Mouse (Mus musculus) heart, postnatal 36 days (tissue): ENCODE data around the gene Eml6. TPM values are rescaled to one million over a fixed set of nuclear protein-coding genes. Genes with fewer than 3 reads are reported as not detected.
"Not testable (repeated sequence)": the region's sequence is repeated elsewhere in the genome, so short reads cannot be mapped to it uniquely, and the experiment has no call there.

ENCODE experiments used
- DNase-seq, 2 experiments: peaks; one replicate each; pipeline ENCODE4 v3.0.0; 2021 to 2022
- intact Hi-C: fragments of 180-260 bp; cut with DNase I; formaldehyde crosslinking; loops from one replicate; pipeline ENCODE4 v1.15.1; 2025
- total RNA-seq, 2 experiments: library from RNA; stranded (reverse); gene quantifications; 2 replicates each; pipeline ENCODE4 v1.2.3; 2021

Gene Eml6
- total RNA-seq = 1 to 10 TPM; 2.4 to 2.7 TPM

DNA sequence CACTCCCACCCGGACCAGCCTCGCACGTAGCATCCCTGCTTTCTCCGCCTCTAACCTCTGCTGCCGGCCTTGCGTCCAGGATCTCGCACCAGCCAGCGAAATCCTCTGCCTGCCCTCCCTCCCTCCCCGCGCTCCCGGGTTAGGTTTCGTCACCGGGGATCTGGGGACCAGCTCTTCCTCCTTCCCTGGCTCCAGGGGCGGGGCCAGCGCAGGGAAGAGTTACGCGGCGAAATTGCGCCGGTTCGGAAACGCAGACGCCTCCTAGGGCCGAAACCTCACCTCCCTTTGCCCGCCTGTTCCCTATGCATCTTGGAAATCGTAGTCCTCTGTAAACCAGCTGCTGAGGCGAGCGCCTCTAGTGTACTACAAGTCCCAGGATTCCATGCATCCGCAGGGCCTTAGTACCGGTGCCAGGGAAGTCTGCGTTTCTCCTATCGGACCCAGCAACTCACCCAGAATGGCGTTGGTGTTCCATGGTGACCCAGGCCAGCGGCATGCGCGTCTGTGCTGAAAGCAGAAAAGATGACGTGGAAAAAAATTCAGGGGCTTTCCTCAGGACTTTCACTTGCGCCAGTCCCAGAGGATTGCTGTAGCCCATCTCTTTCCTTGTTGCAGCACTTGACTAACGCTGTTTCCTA, at the start of gene Eml6:
Gene Eml6, minus strand, starts transcription at position 199 of the 638 bp plus-strand sequence.
- DNase-seq = peak; percentile 91 to 92
- intact Hi-C loops = loop anchor here (5.0 to 10.0 kb wide), 2 partner anchors 199 to 746 kb away; partner anchors contain the start of gene Psme4

GRCm38 (mm10) chr11:30057299-30057698, 31.5 kb upstream of the Eml6 start:
- DNase-seq = no peak
- intact Hi-C loops = no loop called here

DNA sequence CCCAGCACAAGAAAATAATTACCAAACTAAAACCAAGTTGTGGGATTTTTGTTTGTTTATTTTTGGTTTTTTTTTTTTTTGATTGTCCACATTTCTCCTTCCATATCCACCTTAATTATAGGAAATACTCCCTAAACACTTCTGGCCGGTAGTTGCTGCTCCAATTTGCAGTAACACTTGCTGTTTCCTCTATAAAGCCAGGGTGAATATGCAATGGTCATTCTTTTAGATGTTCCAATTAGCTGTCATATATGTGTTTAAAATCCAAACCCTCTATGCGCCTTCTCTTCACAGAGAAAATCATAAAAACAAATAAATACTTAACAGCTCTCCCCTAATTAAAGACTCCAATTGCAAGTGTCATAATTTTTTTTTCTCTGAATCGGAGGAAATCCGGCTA, 689 bp downstream of the Eml6 start:
- DNase-seq = no peak
- intact Hi-C loops = loop anchor here (5.0 to 10.0 kb wide), 2 partner anchors 200 to 747 kb away; partner anchors contain the start of gene Psme4

- DNase-seq = peak; percentile 26 to 30
- intact Hi-C loops = loop anchor here (5.0 to 10.0 kb wide), 2 partner anchors 200 to 748 kb away; partner anchors contain the start of gene Psme4
Measured at GRCm38 (mm10) chr11:30024261-30025071, 1.4 kb downstream of the Eml6 start.

DNA sequence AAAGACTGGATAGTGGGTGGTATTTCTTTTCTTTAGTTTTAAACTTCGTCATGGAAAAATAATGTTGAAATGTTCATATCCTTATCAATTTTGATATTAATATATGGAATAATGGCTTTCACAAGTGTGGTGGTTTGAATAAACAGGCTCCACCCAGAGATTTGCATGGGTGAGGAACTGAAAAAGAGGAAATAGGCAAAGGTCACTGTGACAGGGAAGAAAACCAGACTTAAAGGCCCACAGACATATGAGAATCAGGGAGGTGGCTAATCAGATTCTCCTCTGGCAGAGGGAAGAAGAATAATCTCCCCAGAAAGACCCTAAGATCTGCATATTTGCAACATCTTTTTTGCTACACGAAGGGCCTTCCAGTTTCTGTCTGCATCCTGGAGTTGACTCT, 39.6 kb downstream of the Eml6 start:
- no peak for DNase-seq
- intact Hi-C loops = no loop called here

- DNase-seq = no peak
Measured at GRCm38 (mm10) chr11:29968874-29969273, 57.0 kb downstream of the Eml6 start.

GRCm38 (mm10) chr11:29959366-29959765, 66.5 kb downstream of the Eml6 start:
- DNase-seq = no peak
- intact Hi-C loops = no loop called here

More at GRCm38 (mm10) chr11:29968874-29969273, 57.0 kb downstream of the Eml6 start:
- intact Hi-C loops = no loop called here

DNA sequence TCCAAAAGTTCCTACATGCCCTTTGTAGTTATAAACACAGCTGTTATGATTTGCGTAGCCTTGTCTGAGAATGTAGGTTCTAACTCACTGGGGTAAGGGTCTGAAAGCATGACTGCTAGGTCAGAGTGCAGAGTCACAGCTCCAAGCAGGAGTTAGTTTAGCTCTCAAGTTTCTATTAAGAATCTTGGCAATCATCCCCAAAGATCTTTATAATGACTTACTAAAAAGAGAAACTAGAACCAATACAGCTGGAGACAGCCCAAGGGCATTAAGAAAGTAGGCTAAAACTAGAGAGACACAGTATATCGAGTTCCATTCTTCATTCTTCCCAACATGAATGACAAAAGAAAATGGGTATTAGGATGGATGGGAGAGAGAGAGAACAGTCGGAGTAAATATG, 81.2 kb downstream of the Eml6 start:
- DNase-seq = no peak
- intact Hi-C loops = no loop called here

DNA sequence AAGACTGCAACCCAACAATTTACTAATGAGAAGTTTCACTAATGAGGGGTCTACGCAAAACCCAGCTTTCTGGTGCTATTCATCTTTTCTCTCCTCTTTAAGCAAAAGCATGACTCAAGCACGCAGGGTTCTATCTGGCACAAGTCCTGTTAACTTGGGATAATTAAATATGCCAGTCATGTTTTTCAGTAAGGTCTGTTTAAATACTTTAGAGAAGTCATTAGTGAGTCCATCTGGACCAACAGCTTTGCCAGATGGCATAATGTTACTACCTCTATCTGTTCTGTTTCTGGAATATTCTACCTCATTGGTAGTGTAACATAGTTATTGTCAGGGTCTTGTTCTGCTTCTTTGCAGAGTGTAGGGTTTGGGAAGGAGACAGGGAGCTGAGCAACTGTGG, 101.5 kb downstream of the Eml6 start:
- no peak for DNase-seq
- intact Hi-C loops = no loop called here

DNA sequence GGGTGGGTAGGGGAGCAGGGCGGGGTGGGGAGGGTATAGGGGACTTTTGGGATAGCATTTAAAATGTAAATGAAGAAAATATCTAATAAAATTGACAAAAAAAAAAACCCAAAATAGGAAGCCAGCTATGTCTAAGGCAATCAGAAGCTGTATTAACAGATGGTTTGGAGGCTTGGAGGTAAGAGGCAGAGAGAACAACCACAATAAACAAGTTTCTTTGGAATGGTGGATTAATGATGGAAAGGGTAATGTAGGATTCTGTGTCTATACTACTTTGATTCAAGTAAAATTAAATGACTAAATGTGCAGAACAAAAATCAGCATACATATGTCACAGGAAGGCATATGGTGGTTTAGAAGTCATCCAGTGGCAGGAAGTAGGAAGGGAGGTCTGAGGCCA, 102.0 kb downstream of the Eml6 start:
- no peak for DNase-seq
- intact Hi-C loops = no loop called here

GRCm38 (mm10) chr11:29913180-29913579, 112.7 kb downstream of the Eml6 start:
- intact Hi-C loops = no loop called here
- DNase-seq = no peak

- DNase-seq = no peak
- intact Hi-C loops = no loop called here
Measured at GRCm38 (mm10) chr11:29909330-29909729, 116.5 kb downstream of the Eml6 start.

- intact Hi-C loops = loop anchor here (1.0 to 5.0 kb wide), 4 partner anchors 22 to 617 kb away; no protein-coding TSS in a partner anchor
- peak; percentile 51 to 61 for DNase-seq
Measured at GRCm38 (mm10) chr11:29885160-29885559, 140.7 kb downstream of the Eml6 start.

- no peak for DNase-seq
- intact Hi-C loops = loop anchor here (2.0 kb wide), 2 partner anchors 22 to 170 kb away; no protein-coding TSS in a partner anchor
Measured at GRCm38 (mm10) chr11:29884355-29884754, 141.5 kb downstream of the Eml6 start.

DNA sequence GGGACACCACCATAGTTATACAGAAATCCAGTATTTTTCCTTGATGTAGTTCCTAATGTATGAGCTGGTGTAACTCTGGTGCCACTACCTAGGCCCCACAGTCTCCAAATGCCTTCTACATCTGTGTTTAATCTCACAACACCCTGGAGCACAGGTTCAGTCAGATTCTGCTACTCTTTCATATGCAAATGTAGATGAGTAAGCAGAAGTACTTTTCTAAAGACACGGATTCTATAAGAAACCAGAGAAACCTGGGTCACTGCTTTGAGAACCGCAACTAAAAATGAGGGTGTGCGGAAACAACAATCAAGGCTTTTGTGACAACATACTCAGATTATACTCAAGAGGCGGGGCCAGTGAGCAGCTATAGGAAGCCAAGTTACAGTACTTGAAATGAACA, 142.8 kb downstream of the Eml6 start:
- intact Hi-C loops = no loop called here
- DNase-seq = no peak

DNA sequence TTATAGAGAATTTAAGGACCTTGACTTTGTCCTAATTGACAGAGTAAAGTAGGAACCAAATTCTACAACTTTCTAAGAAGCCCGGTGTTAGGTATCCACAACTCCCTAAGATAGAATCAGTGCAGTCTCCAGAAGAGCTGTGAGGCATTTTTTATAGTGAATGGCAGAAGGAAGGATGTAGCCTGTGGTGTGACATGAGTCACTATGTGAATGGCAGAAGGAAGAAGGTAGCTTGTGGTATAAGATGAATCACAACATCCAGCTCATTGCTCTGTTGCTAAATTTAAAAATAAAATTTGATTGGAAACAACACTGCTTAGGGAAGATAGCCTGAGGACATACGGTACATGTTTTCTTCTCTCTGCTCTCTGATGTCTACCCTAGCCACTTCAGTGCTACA, 146.2 kb downstream of the Eml6 start:
- DNase-seq = no peak
- intact Hi-C loops = no loop called here

- no peak for DNase-seq
- intact Hi-C loops = no loop called here
Measured at GRCm38 (mm10) chr11:29877981-29878380, 147.9 kb downstream of the Eml6 start.

- no peak for DNase-seq
- intact Hi-C loops = no loop called here
Measured at GRCm38 (mm10) chr11:29877280-29877679, 148.6 kb downstream of the Eml6 start.

GRCm38 (mm10) chr11:29874781-29875180, 151.1 kb downstream of the Eml6 start:
- intact Hi-C loops, DNase-seq: not testable (repeated sequence)

GRCm38 (mm10) chr11:29870174-29870573, 155.7 kb downstream of the Eml6 start:
- no peak for DNase-seq
- intact Hi-C loops = no loop called here

DNA sequence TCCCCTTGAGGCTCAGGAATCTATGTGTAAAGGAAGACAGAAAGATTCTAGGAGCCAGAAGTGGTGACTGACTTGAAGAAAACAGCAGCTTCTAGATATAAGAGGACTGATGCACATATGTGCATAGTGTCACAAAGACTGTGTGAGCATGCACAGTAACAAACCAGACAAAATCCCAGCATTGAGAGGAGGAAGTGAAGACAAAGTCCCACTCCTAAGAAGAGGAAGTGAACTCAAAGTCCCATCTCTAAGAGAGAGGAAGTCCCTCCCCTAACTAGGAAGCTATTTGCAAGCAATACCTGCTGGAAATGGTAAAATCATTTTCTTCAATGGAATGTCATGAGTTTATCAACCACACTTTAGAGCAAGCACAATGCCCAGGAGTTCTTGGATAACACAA, 161.6 kb downstream of the Eml6 start:
- intact Hi-C loops = no loop called here
- DNase-seq = no peak
